Mouse (Mus musculus) ovary, adult 18-20 months (tissue): ENCODE measurements around the gene Ptpn13.

Experiments used
- DNase-seq: peaks from one replicate; pipeline ENCODE4 v3.0.0; 2022; ENCODE audit warnings: low spot score, mixed read lengths

Gene Ptpn13

GRCm38 (mm10) chr5:103458959-103459675 is 34.1 kb downstream of the Ptpn13 start:
- no peak for DNase-seq

- no peak for DNase-seq
These were observed 35.9 kb downstream of the Ptpn13 start for GRCm38 (mm10) chr5:103460903-103461302.

- DNase-seq: no peak
These were observed 38.7 kb downstream of the Ptpn13 start for GRCm38 (mm10) chr5:103463661-103464219.

- no peak for DNase-seq
These were observed 39.3 kb downstream of the Ptpn13 start for GRCm38 (mm10) chr5:103464329-103464728.

- DNase-seq: no peak
These were observed 39.8 kb downstream of the Ptpn13 start for GRCm38 (mm10) chr5:103464771-103465170.

- DNase-seq: no peak
These were observed 47.7 kb downstream of the Ptpn13 start for GRCm38 (mm10) chr5:103472670-103473069.

- no peak for DNase-seq
These were observed 48.6 kb downstream of the Ptpn13 start for GRCm38 (mm10) chr5:103473467-103474096.

- DNase-seq: no peak
These were observed 49.3 kb downstream of the Ptpn13 start for GRCm38 (mm10) chr5:103474259-103474658.

GRCm38 (mm10) chr5:103475503-103475902 is 50.5 kb downstream of the Ptpn13 start:
- no peak for DNase-seq

GRCm38 (mm10) chr5:103479503-103479902 is 54.5 kb downstream of the Ptpn13 start:
- DNase-seq: no peak

- no peak for DNase-seq
These were observed 56.2 kb downstream of the Ptpn13 start for GRCm38 (mm10) chr5:103481222-103481621.

- DNase-seq: no peak
These were observed 62.0 kb downstream of the Ptpn13 start for GRCm38 (mm10) chr5:103487001-103487400.

GRCm38 (mm10) chr5:103490964-103491363 is 66.0 kb downstream of the Ptpn13 start:
- no peak for DNase-seq

GRCm38 (mm10) chr5:103491788-103492187 is 66.8 kb downstream of the Ptpn13 start:
- no peak for DNase-seq

- DNase-seq: no peak
These were observed 72.1 kb downstream of the Ptpn13 start for GRCm38 (mm10) chr5:103497061-103497460.

- no peak for DNase-seq
These were observed 72.5 kb downstream of the Ptpn13 start for GRCm38 (mm10) chr5:103497480-103497879.

GRCm38 (mm10) chr5:103499305-103499704 is 74.3 kb downstream of the Ptpn13 start:
- no peak for DNase-seq

- no peak for DNase-seq
These were observed 76.1 kb downstream of the Ptpn13 start for GRCm38 (mm10) chr5:103501076-103501475.

- DNase-seq: no peak
These were observed 76.8 kb downstream of the Ptpn13 start for GRCm38 (mm10) chr5:103501839-103502238.

- DNase-seq: no peak
These were observed 88.2 kb downstream of the Ptpn13 start for GRCm38 (mm10) chr5:103513162-103513561.

GRCm38 (mm10) chr5:103514441-103514840 is 89.4 kb downstream of the Ptpn13 start:
- no peak for DNase-seq

GRCm38 (mm10) chr5:103515876-103516275 is 90.9 kb downstream of the Ptpn13 start:
- no peak for DNase-seq

GRCm38 (mm10) chr5:103516555-103516954 is 91.6 kb downstream of the Ptpn13 start:
- no peak for DNase-seq
